Mouse (Mus musculus) myocyte (in vitro differentiated cells): ENCODE results near the gene Sema3b. TPM values are rescaled to one million over a fixed set of nuclear protein-coding genes. Genes with fewer than 3 reads are reported as not detected.

ENCODE experiments used
- H3K27me3 ChIP-seq: one replicate; pipeline ENCODE4 v1.6.1; 2011; ENCODE audit not compliant: control insufficient read depth, insufficient read depth, insufficient read length
- H3K36me3 ChIP-seq: one replicate; pipeline ENCODE4 v1.6.1; 2011; ENCODE audit not compliant: control insufficient read depth, insufficient read depth
- H3K4me2 ChIP-seq: one replicate; pipeline ENCODE4 v1.6.1; 2011; ENCODE audit warnings: low read depth, control low read depth
- H3K4me3 ChIP-seq: one replicate; pipeline ENCODE4 v1.5.1; 2011; ENCODE audit warnings: mild to moderate bottlenecking, control low read depth, moderate library complexity
- H3K79me2 ChIP-seq: one replicate; pipeline ENCODE4 v1.6.1; 2011; ENCODE audit not compliant: control insufficient read depth, insufficient read depth
- H3ac ChIP-seq: one replicate; pipeline ENCODE4 v1.6.1; 2011; ENCODE audit not compliant: control insufficient read depth, insufficient read length
- CEBPB ChIP-seq: IDR thresholded peaks from 2 replicates; pipeline ENCODE4 v1.6.1; 2011; ENCODE audit warnings: mild to moderate bottlenecking, moderate library complexity; ENCODE audit not compliant: poor library complexity, insufficient read depth, severe bottlenecking
- E2F4 ChIP-seq: IDR thresholded peaks from one replicate; pipeline ENCODE4 v1.6.1; 2011; ENCODE audit warnings: mild to moderate bottlenecking, control low read depth, moderate library complexity; ENCODE audit not compliant: insufficient read depth
- MAX ChIP-seq: IDR thresholded peaks from one replicate; pipeline ENCODE4 v1.6.1; 2011; ENCODE audit warnings: low read depth, mild to moderate bottlenecking, control low read depth
- MYOD1 ChIP-seq, 3 experiments: IDR thresholded peaks; one replicate each; pipeline ENCODE4 v1.6.1; 2011; ENCODE audit warnings: control low read depth in 2 of 3, low read depth in 2 of 3, mild to moderate bottlenecking in 2 of 3, moderate library complexity in 1 of 3; ENCODE audit not compliant: insufficient read length in 2 of 3, control insufficient read depth in 1 of 3
- MYOG ChIP-seq, 3 experiments: IDR thresholded peaks; one replicate each; pipeline ENCODE4 v1.6.1; 2011; ENCODE audit warnings: control low read depth in 2 of 3, low read depth in 2 of 3, mild to moderate bottlenecking in 2 of 3; ENCODE audit not compliant: insufficient read length in 2 of 3, control insufficient read depth in 1 of 3, insufficient read depth in 1 of 3
- POLR2A ChIP-seq: IDR thresholded peaks from one replicate; pipeline ENCODE4 v1.6.1; 2011; ENCODE audit warnings: low read depth, mild to moderate bottlenecking, control low read depth, moderate library complexity; ENCODE audit not compliant: insufficient read length
- POLR2AphosphoS2 ChIP-seq: IDR thresholded peaks from one replicate; pipeline ENCODE4 v1.6.1; 2011; ENCODE audit warnings: low read depth, control low read depth; ENCODE audit not compliant: insufficient read length
- REST ChIP-seq: IDR thresholded peaks from one replicate; pipeline ENCODE4 v1.6.1; 2011; ENCODE audit warnings: mild to moderate bottlenecking, control low read depth, moderate library complexity; ENCODE audit not compliant: insufficient read depth, insufficient read length
- SRF ChIP-seq: IDR thresholded peaks from one replicate; pipeline ENCODE4 v1.6.1; 2011; ENCODE audit warnings: low read depth; ENCODE audit not compliant: control insufficient read depth, insufficient read length
- TCF12 ChIP-seq: IDR thresholded peaks from one replicate; pipeline ENCODE4 v1.6.1; 2011; ENCODE audit warnings: mild to moderate bottlenecking, control low read depth; ENCODE audit not compliant: poor library complexity, insufficient read depth, severe bottlenecking
- TCF3 ChIP-seq: IDR thresholded peaks from one replicate; pipeline ENCODE4 v1.6.1; 2011; ENCODE audit warnings: low read depth, control low read depth; ENCODE audit not compliant: insufficient read length
- USF1 ChIP-seq: IDR thresholded peaks from one replicate; pipeline ENCODE4 v1.6.1; 2011; ENCODE audit warnings: low read depth, mild to moderate bottlenecking, control low read depth, moderate library complexity
- polyA plus RNA-seq: library from polyadenylated mRNA; unstranded; fragments of >200 nt; fragmentation: generic; extraction: Trizol; gene quantifications from one replicate; pipeline ENCODE4 v1.2.1, GENCODE M21; 2012; ENCODE audit warnings: missing spikeins

The Sema3b gene
- 59.9 TPM for polyA plus RNA-seq

DNA sequence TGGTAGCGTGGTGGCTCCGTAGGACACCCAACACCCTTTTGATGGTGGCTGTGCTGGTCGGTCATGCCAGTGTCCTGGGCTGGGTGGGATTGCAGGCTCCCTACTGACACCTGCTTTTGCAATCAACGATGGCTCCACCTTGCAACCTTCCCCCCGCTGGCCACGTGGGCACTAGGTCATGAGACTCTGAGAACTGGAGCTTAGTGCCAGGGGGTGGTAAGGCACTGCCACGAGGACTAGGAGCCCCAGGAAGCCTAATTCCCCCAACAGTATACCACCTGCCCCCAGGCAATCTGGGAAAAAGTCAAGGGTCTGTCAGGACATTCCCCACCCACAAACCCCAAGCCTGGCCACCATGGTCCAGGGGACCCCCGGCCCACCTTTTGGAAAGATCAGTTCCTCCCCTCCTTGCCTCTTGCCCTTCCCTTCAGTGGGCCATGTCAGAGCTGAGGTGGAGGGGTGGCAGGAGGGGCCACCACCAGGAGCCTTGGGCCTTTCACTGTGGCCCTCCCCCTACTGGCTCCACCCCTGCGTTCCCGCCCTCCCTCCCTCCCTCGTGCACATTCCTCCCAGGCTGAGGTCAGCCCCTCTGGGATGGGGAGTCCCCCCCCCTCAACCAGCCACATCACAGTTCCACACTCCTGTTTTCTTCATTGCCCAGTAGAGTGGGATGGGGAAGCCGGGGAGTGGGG, at the start of gene Sema3b:
TSS of gene Sema3b (minus strand) at position 489 of the 692 bp plus-strand sequence.
- no peak within 1 kb of the TSS for H3ac ChIP-seq
- no peaks in the 10 kb centered on the region for H3K27me3 ChIP-seq
- no peak within 1 kb of the TSS for H3K4me3 ChIP-seq
- H3K4me2 ChIP-seq: peak within 1 kb of the TSS; percentile 92
- no peaks in the 10 kb centered on the region for H3K79me2 ChIP-seq
- H3K36me3 ChIP-seq: no peaks in the 10 kb centered on the region
- TF ChIP-seq TCF3: no peak
- peak in 1 of 3 experiments; percentile 41 for TF ChIP-seq MYOD1 (IDR thresholded peaks at IDR 0.05; ENCODE audit: control insufficient read depth in 1 of 3, insufficient read length in 2 of 3, low read depth in 2 of 3)

DNA sequence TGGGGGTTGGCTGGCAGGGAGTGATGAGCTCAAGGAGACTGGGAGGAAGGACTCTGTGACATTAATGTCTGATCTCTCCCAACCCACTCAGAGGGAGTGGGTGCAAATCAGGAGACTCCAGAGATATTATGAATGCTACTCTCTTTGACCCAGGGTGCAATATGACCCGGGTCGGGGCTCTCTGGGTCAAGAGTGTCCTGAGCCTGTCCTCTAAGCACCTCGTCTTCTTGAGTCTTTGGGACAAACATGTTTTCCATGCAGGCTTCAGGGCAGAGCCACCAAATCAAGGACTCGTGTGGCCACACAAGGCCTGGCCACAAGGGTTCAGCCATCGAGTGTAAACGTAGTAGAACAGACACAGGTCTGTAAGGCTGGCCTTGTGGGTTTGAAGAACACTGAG, 49.1 kb upstream of the Sema3b start:
- Histone ChIP-seq H3ac (no peak overlapping the region), H3K4me2 (no peak overlapping the region), H3K36me3 (no peaks in the 10 kb centered on the region), H3K4me3 (no peak overlapping the region), H3K79me2 (no peaks in the 10 kb centered on the region), H3K27me3 (peaks cover 69% of the 10 kb centered on the region)
- TF ChIP-seq MAX (no peak), MYOG (IDR thresholded peaks at IDR 0.05; ENCODE audit: control insufficient read depth in 1 of 3, insufficient read depth in 1 of 3, insufficient read length in 2 of 3, low read depth in 2 of 3) (no peak)

DNA sequence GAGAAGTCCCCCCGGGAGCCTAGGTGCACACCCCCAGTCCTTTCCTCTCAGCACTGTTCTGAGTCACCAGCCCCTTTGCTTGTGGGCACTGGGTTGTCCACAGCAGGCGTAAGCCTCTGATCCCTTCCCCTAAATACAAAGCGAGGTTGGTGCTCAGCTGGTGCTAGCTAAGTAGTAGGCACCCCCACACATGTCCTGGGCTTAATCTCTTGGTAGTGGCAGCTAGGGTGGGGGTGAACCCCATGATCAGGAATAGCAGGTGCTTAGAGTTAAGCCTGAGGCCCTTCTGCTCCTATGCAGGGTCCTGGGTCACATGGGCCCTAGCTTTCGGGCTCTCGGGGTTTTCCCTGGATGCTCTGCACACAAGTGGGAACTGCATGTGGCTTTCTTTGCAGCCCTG, 48.1 kb upstream of the Sema3b start:
- no peak overlapping the region for H3ac ChIP-seq
- no peak overlapping the region for H3K4me2 ChIP-seq
- no peaks in the 10 kb centered on the region for H3K79me2 ChIP-seq
- peaks cover 59% of the 10 kb centered on the region for H3K27me3 ChIP-seq
- H3K36me3 ChIP-seq: no peaks in the 10 kb centered on the region
- H3K4me3 ChIP-seq: no peak overlapping the region
- TF ChIP-seq MYOD1 (IDR thresholded peaks at IDR 0.05; ENCODE audit: control insufficient read depth in 1 of 3, insufficient read length in 2 of 3, low read depth in 2 of 3): no peak
- TF ChIP-seq MAX: no peak
- TF ChIP-seq POLR2AphosphoS2: no peak
- no peak for TF ChIP-seq USF1
- TF ChIP-seq CEBPB: no peak
- no peak for TF ChIP-seq E2F4
- TF ChIP-seq POLR2A: no peak
- TF ChIP-seq SRF: no peak
- no peak for TF ChIP-seq TCF3
- TF ChIP-seq TCF12: no peak

DNA sequence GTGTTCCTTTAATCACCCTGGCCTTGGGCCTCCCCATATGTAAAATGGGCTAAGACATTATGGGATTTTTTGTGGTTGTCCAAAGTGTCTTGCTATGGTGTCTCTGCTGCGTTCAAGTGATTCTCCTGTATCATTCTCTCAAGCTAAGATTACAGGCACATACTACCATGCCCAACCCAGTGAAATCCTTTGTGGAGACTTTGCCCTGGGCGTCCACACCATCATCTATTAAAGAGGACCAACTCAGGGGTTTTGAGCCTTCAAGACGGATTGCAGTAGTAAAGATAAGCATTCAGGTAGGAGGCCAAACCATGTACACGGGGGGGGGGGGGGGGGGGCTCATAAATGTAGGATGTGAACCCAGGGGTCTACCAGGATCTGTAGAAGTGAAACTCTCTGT, 45.6 kb upstream of the Sema3b start:
- no peak for TF ChIP-seq TCF3
- no peak overlapping the region for H3K4me2 ChIP-seq
- H3K79me2 ChIP-seq: no peaks in the 10 kb centered on the region
- peaks cover 43% of the 10 kb centered on the region for H3K27me3 ChIP-seq
- no peak overlapping the region for H3ac ChIP-seq
- no peak overlapping the region for H3K4me3 ChIP-seq
- H3K36me3 ChIP-seq: no peaks in the 10 kb centered on the region

DNA sequence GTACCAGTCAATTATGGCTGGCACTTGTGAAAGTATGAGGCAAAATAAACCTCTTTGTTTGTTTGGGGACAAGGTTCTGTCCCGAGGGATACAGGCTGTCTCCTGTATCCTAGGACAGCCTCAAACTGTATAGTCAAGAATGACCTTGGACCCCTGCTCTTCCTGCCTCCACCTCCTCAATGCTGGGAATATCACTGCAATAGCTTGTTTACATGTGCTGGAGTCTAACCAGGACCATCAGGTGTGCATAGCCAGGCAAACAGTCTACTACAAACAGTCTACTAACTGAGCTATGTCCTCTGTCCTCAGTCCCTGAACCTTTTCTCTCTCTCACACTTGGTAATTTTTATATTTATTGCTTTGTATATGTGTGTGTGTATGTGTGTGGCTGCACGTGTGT, 44.4 kb upstream of the Sema3b start:
- H3K79me2 ChIP-seq: no peaks in the 10 kb centered on the region
- TF ChIP-seq USF1: no peak
- no peaks in the 10 kb centered on the region for H3K36me3 ChIP-seq
- no peak overlapping the region for H3K4me2 ChIP-seq
- H3K4me3 ChIP-seq: no peak overlapping the region
- H3K27me3 ChIP-seq: peaks cover 32% of the 10 kb centered on the region
- H3ac ChIP-seq: no peak overlapping the region

DNA sequence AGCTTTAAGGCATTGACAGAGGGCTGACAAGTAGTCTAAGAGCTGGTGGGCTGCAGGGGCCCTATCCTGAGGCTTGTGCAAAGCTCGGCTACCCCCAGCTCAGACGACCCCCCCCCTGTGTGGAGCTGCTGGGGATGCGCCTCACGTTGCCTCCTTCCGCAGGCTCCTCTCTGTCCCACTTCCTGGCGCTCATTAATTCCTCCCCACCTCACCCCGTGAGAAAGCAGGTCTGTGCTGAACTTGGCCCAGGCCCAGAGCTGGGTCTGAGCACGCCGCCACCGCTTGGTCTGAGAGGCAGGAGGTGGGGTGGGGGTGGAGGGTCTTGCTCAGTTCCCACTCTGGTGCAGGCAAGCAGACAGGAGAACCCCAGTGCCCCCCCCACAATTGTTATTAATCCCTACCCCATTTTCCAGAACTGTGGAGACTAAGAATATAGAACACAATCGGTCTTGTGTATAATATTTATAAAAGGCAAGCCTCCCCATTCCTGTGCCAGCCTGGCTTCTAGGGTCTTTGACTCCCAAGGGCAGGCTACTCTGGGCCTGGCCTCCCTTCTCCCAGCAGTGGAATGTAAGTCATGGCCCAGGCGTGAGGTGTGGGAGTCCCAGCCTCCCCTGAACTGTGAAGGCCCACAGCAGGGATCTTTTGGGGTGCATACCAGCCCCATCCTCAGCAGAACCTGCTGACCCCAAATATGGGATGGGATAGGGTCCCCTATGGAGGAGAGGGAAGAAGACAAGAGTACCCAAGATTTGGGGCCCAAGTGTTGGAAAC, 41.9 kb upstream of the Sema3b start:
- no peak for TF ChIP-seq POLR2A
- no peak for TF ChIP-seq MYOD1 (IDR thresholded peaks at IDR 0.05; ENCODE audit: control insufficient read depth in 1 of 3, insufficient read length in 2 of 3, low read depth in 2 of 3)
- no peak for TF ChIP-seq TCF3
- TF ChIP-seq SRF: no peak
- TF ChIP-seq REST: no peak
- no peak for TF ChIP-seq E2F4
- TF ChIP-seq TCF12: no peak
- no peak for TF ChIP-seq MYOG (IDR thresholded peaks at IDR 0.05; ENCODE audit: control insufficient read depth in 1 of 3, insufficient read depth in 1 of 3, insufficient read length in 2 of 3, low read depth in 2 of 3)
- no peak for TF ChIP-seq CEBPB
- no peak for TF ChIP-seq USF1
- no peak for TF ChIP-seq MAX
- Histone ChIP-seq H3K27me3 (peaks cover 11% of the 10 kb centered on the region), H3ac (no peak overlapping the region), H3K36me3 (no peaks in the 10 kb centered on the region), H3K79me2 (no peaks in the 10 kb centered on the region), H3K4me2 (no peak overlapping the region), H3K4me3 (no peak overlapping the region)
